8 mouse cellular contexts compared by ENCODE assay signal in the genomic region with DNA sequence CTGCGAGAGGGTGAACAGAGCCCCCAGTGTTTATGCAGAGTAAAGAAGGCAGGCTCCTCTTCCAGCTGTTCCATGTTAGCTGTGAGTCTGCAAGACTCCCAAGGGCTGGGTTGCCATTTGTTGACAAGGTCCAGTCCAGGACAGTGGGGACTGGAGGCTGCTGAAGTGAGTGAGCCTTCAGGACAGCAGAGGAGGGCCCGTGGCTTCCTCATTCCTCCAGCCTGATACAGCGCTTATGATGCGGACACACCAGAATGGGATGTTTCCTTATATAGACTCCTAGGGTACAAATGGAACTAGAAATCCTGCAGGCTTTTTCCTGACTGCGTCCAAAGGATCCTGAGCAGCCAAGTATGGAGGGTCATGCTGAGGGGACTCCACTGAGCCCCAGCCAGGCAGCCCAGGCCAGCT. TPM values are rescaled to one million over a fixed set of nuclear protein-coding genes. Genes with fewer than 3 reads are reported as not detected.
A peak's percentile ranks its signal among the peaks of the same experiment; 100 is the strongest.
DNase-seq lines count a peak whose midpoint lies in the region; ATAC-seq lines count a peak whose summit lies in the region.

No protein-coding gene starts in this region.

- no peak for ATAC-seq in forebrain, embryonic 14.5 days

- WGBS in forebrain, embryonic 14.5 days: 33% methylated on average over 5 of the region's 5 CpGs
- WGBS in midbrain, embryonic 10.5 days: 21% methylated on average over 5 of the region's 5 CpGs

- H3K9ac ChIP-seq in forebrain, embryonic 14.5 days (ENCODE audit: low read length): peak overlapping the region; percentile 70

- peak; percentile 46 for DNase-seq in MN1 (ENCODE audit: low spot score)
- DNase-seq in adrenal gland, postnatal 25 days: peak; percentile 13
- DNase-seq in forebrain, embryonic 14.5 days (ENCODE audit: low spot score): no peak
- DNase-seq in heart, postnatal 25 days (ENCODE audit: low spot score): peak; percentile 55
- DNase-seq in kidney, postnatal 36 days: peak; percentile 28 to 30
- DNase-seq in midbrain, embryonic 10.5 days (ENCODE audit: low spot score): peak; percentile 31
- peak; percentile 15 for DNase-seq in testis, postnatal 14 days (ENCODE audit: low spot score)
- DNase-seq in thymus, postnatal 36 days: no peak

- H3K36me3 ChIP-seq in forebrain, embryonic 14.5 days (ENCODE audit: control insufficient read depth, insufficient read depth, low read length): no peaks in the 10 kb centered on the region
- peaks cover 8% of the 10 kb centered on the region for H3K36me3 ChIP-seq in midbrain, embryonic 10.5 days

- H3K27me3 ChIP-seq in forebrain, embryonic 14.5 days (replicated peaks; ENCODE audit: control insufficient read depth, insufficient read depth, low read length): no peaks in the 10 kb centered on the region
- peaks cover 19% of the 10 kb centered on the region for H3K27me3 ChIP-seq in midbrain, embryonic 10.5 days (ENCODE audit: low read depth, poor library complexity, severe bottlenecking)

- intact Hi-C loops in heart, postnatal 25 days (cut with DNase I): loop anchor here (5.0 to 10.0 kb wide), 2 partner anchors 36 to 509 kb away; no protein-coding TSS in a partner anchor

- no peak overlapping the region for H3K27ac ChIP-seq in forebrain, embryonic 14.5 days (ENCODE audit: low read depth, low read length)
- H3K27ac ChIP-seq in midbrain, embryonic 10.5 days (replicated peaks): peak overlapping the region; percentile 42

- peak overlapping the region; percentile 60 for H3K4me3 ChIP-seq in forebrain, embryonic 14.5 days (ENCODE audit: low read depth, low read length)
- H3K4me3 ChIP-seq in midbrain, embryonic 10.5 days: peak overlapping the region; percentile 77

- H3K4me2 ChIP-seq in forebrain, embryonic 14.5 days (ENCODE audit: low read length): peak overlapping the region; percentile 97

- H3K4me1 ChIP-seq in forebrain, embryonic 14.5 days (ENCODE audit: control insufficient read depth, insufficient read depth, low read length): peaks cover 10% of the 10 kb centered on the region
- H3K4me1 ChIP-seq in midbrain, embryonic 10.5 days: peaks cover 53% of the 10 kb centered on the region

- no peaks in the 10 kb centered on the region for H3K9me3 ChIP-seq in forebrain, embryonic 14.5 days (replicated peaks; ENCODE audit: control insufficient read depth, low read length)
- no peaks in the 10 kb centered on the region for H3K9me3 ChIP-seq in midbrain, embryonic 10.5 days (replicated peaks)

RNA-seq across cellular contexts. Expression of a gene that starts 3.2 kb away (rescaled TPM):
- 20.4 and 31.0 TPM in 2 replicates for total RNA-seq in adrenal gland, postnatal 25 days (2021)
- 3.6 and 4.4 TPM in 2 replicates for polyA plus RNA-seq in forebrain, embryonic 14.5 days (2014; fragmentation: Nextera tagmentation; extraction: Ambion mirVana)
- 10 to 100 TPM; 57.1 to 57.9 TPM for total RNA-seq in heart, postnatal 25 days (2021)
- polyA plus RNA-seq in midbrain, embryonic 10.5 days (2016; fragmentation: Nextera tagmentation; extraction: Ambion mirVana): 3.3 and 3.8 TPM in 2 replicates

RNA-seq across cellular contexts. Expression of a gene that starts 54.0 kb away (rescaled TPM):
- total RNA-seq in adrenal gland, postnatal 25 days (2021): 44.9 and 47.9 TPM in 2 replicates
- polyA plus RNA-seq in forebrain, embryonic 14.5 days (2014; fragmentation: Nextera tagmentation; extraction: Ambion mirVana): 20.3 and 22.5 TPM in 2 replicates
- 10 to 100 TPM; 37.4 to 39.8 TPM for total RNA-seq in heart, postnatal 25 days (2021)
- 36.4 and 37.6 TPM in 2 replicates for polyA plus RNA-seq in midbrain, embryonic 10.5 days (2016; fragmentation: Nextera tagmentation; extraction: Ambion mirVana)

Comparison
In these comparisons a context has a peak if more than half of its experiments do, and no peak if none do; other contexts are left out.
1. DNase-seq: peak in MN1 (single experiment), adrenal gland, postnatal 25 days (single experiment), heart, postnatal 25 days (single experiment), kidney, postnatal 36 days (2 of 2), midbrain, embryonic 10.5 days (single experiment) and testis, postnatal 14 days (single experiment); none in forebrain, embryonic 14.5 days (single experiment) and thymus, postnatal 36 days (0 of 2).